Mouse (Mus musculus): ENCODE measurements around the gene Vhl.

DNA sequence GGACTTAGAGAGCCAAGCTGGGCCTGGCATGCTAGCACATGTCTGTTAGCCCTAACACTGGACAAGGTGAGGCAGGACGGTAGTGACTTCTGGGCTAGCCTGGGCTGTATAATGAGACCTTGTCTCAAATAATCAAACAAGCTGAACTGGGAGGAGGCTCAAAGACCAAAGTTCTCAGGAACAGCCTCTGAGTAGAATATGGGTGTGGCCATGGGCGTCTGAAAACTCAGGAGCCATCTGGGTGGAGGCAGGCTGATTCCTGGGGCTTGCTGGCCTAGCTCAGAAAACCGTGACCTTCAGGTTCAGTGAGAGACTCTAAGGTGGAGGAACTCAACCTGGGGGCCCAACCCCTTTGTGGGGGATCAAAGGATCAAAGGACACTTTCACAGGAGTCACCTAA lies 27.9 kb downstream of the Vhl start:
- TF ChIP-seq CTCF (IDR thresholded peaks at IDR 0.05; ENCODE audit: control insufficient read depth, insufficient read depth, insufficient replicate concordance, low read depth, low read length) (no peak), POLR2A (IDR thresholded peaks at IDR 0.05; ENCODE audit: control insufficient read depth, low read depth, low read length) (no peak)

All from testis, adult 2 months (tissue).